Mouse (Mus musculus) MEL (cell line): Measurements from ENCODE around the gene Ripor1.

Experiments
- CTCF ChIP-seq, 3 experiments: IDR thresholded peaks in 2 of 3; conservative IDR thresholded peaks in 1 of 3; 2 replicates each; pipeline ENCODE4 v1.5.1; 2011 to 2012; ENCODE audit warnings: low read length in 3 of 3, low read depth in 2 of 3, mild to moderate bottlenecking in 2 of 3, improper control_type of control experiment in 1 of 3, inconsistent platforms in 1 of 3, mixed read lengths in 1 of 3, moderate library complexity in 1 of 3; ENCODE audit not compliant: control insufficient read depth in 1 of 3, insufficient read depth in 1 of 3, poor library complexity in 1 of 3, severe bottlenecking in 1 of 3
- E2F4 ChIP-seq: IDR thresholded peaks from 2 replicates; pipeline ENCODE4 v1.6.1; 2011; ENCODE audit warnings: low read depth, low read length, improper control_type of control experiment, borderline replicate concordance
- POLR2A ChIP-seq, 2 experiments: IDR thresholded peaks; 2 replicates each; pipeline ENCODE4 v1.6.1; 2011 to 2012; ENCODE audit warnings: low read length in 2 of 2, mild to moderate bottlenecking in 2 of 2, control low read depth in 1 of 2, improper control_type of control experiment in 1 of 2, low read depth in 1 of 2, moderate library complexity in 1 of 2; ENCODE audit not compliant: control insufficient read depth in 1 of 2, insufficient read depth in 1 of 2, poor library complexity in 1 of 2

DNA sequence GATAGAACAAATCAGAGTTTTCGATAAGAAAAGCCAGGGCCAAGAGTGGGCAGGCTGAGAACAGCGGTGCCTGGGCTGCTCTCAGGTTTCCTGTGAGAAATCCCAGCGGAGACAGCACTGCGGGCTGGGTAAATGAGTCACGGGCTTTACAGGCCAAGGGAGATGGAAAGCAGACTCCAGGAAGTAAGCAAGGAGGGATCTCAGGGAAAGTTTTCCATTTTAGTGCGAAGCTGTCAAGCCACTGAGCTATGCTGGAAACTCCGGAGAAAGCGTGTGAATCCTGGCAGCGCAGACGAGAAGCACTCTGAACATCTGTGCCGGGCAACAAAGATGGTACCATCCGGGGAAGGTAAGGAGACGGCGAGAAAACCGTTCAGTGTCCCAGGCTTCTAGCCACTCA is 11.2 kb upstream of the Ripor1 start:
- TF ChIP-seq E2F4, result no peak
- TF ChIP-seq CTCF (IDR thresholded peaks at IDR 0.05 in 2 of 3, conservative IDR thresholded peaks at IDR 0.05 in 1 of 3; ENCODE audit: control insufficient read depth in 1 of 3, insufficient read depth in 1 of 3, low read depth in 2 of 3, low read length in 3 of 3, poor library complexity in 1 of 3, severe bottlenecking in 1 of 3), result no peak
- TF ChIP-seq POLR2A (IDR thresholded peaks at IDR 0.05; ENCODE audit: control insufficient read depth in 1 of 2, insufficient read depth in 1 of 2, low read depth in 1 of 2, low read length in 2 of 2, poor library complexity in 1 of 2), result no peak
